Mouse (Mus musculus) kidney, adult 2 months (tissue): ENCODE data around the gene Rnf212b. TPM values are rescaled to one million over a fixed set of nuclear protein-coding genes. Genes with fewer than 3 reads are reported as not detected.

Experiments used
- DNase-seq: peaks from one replicate; pipeline ENCODE4 v3.0.0; 2021
- H3K27ac ChIP-seq: fragments of 200-500 bp; 2 replicates; pipeline ENCODE4 v1.5.1; 2012; ENCODE audit warnings: low read depth, low read length, control low read depth, inconsistent platforms; ENCODE audit not compliant: insufficient read depth
- H3K27me3 ChIP-seq: fragments of 200-500 bp; replicated peaks from 2 replicates; pipeline ENCODE4 v1.6.1; 2012; ENCODE audit warnings: mild to moderate bottlenecking, moderate library complexity, low read length, inconsistent platforms; ENCODE audit not compliant: control insufficient read depth, insufficient read depth
- H3K36me3 ChIP-seq: fragments of 200-500 bp; 2 replicates; pipeline ENCODE4 v1.6.1; 2012; ENCODE audit warnings: mild to moderate bottlenecking, moderate library complexity, low read length, inconsistent platforms; ENCODE audit not compliant: control insufficient read depth, insufficient read depth
- H3K4me1 ChIP-seq: fragments of 200-500 bp; 2 replicates; pipeline ENCODE4 v1.6.1; 2011; ENCODE audit warnings: low read length; ENCODE audit not compliant: control insufficient read depth, insufficient read depth
- H3K4me3 ChIP-seq: fragments of 200-500 bp; 2 replicates; pipeline ENCODE4 v1.5.1; 2011; ENCODE audit warnings: mild to moderate bottlenecking, low read depth, low read length, control low read depth; ENCODE audit not compliant: insufficient read depth
- CTCF ChIP-seq: fragments of 200-500 bp; conservative IDR thresholded peaks from 2 replicates; pipeline ENCODE4 v1.5.1; 2011; ENCODE audit warnings: low read depth, mild to moderate bottlenecking, control low read depth, low read length, moderate library complexity, mixed read lengths; ENCODE audit not compliant: insufficient read depth, insufficient read length
- POLR2A ChIP-seq: fragments of 200-500 bp; IDR thresholded peaks from one replicate; pipeline ENCODE4 v1.6.1; 2011; ENCODE audit warnings: low read depth, low read length, control low read depth
- WGBS: fragments of 180-500 bp; shearing (Covaris S2); methylation state at CpG from one replicate; pipeline ENCODE4 v1.1.7; 2018; 5-methylcytosine and 5-hydroxymethylcytosine counted together
- polyA plus RNA-seq: library from polyadenylated mRNA; depleted of rRNA; stranded (reverse); fragments of >200 nt; gene quantifications from 2 replicates; pipeline ENCODE4 v1.2.3, GENCODE M21; 2012

Rnf212b gene
- polyA plus RNA-seq, 1 experiment: 7.6 TPM

DNA sequence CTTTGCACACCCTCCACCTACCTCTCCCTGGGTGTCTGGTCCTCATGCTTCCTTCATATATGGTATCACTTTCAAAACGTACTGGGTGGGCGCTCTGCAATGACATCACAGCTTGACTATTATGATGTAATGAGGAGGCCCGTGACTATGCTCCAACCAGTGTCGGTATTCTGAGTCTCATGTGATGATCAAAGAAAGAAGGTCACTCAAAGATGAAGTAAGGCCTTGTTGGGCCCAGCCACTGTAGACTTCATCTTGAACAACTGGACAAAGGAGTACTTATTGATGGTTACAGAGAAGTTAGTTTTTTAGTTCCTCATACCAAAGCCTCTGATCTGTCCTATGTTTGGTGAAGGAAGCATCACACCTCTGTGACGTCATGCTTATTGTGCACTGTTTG is 56.9 kb downstream of the Rnf212b start, which contains the start of gene Homez:
Gene Homez, minus strand, starts transcription at position 101 of the 400 bp plus-strand sequence.
- TF ChIP-seq CTCF (no peak), POLR2A (no peak)
- Histone ChIP-seq H3K4me1 (peaks cover 3% of the 10 kb centered on the region), H3K27ac (no peak within 1 kb of the TSS), H3K27me3 (no peaks in the 10 kb centered on the region), H3K36me3 (no peaks in the 10 kb centered on the region), H3K4me3 (no peak within 1 kb of the TSS)
- no peak for DNase-seq
- 91% methylated on average over 5 of the region's 5 CpGs for WGBS

DNA sequence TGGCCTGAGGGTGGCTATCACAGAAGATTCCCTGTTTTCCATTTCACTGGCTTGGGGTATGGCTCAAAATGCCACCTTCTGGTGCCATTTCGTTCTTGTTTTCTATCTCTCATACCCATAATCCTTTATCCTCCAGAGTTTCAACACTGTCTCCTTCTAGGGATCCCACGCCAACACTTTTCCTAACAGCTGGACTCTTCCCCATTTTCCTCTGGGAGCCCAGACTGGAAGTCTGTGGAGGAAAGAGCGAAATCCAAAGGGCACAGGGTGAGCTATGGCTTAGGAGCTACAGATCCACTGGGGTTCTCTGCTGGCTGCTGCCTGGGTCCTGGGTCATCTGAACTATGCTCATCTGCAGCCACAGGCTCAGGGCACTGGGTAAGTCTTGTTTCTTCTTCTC is 60.2 kb downstream of the Rnf212b start:
- TF ChIP-seq CTCF (no peak), POLR2A (no peak)
- no peaks in the 10 kb centered on the region for H3K27me3 ChIP-seq
- H3K4me3 ChIP-seq: no peak overlapping the region
- peaks cover 4% of the 10 kb centered on the region for H3K4me1 ChIP-seq
- WGBS: 96% methylated on average over 3 of the region's 3 CpGs
- no peak for DNase-seq
- H3K27ac ChIP-seq: no peak overlapping the region
- H3K36me3 ChIP-seq: no peaks in the 10 kb centered on the region

- Histone ChIP-seq H3K4me3 (peak overlapping the region; percentile 77), H3K4me1 (peaks cover 4% of the 10 kb centered on the region), H3K36me3 (no peaks in the 10 kb centered on the region), H3K27ac (peak overlapping the region; percentile 65; the same call in 1 of the 2 replicates), H3K27me3 (no peaks in the 10 kb centered on the region)
- no peak for TF ChIP-seq CTCF
- no peak for TF ChIP-seq POLR2A
- WGBS: 5% methylated on average over 36 of the region's 36 CpGs
- DNase-seq: peak; percentile 66
These were observed 62.0 kb downstream of the Rnf212b start for GRCm38 (mm10) chr14:54875844-54876538.

- under 1% methylated on average over 72 of the region's 72 CpGs for WGBS
- peak overlapping the region; percentile 65 for H3K27ac ChIP-seq
- H3K27me3 ChIP-seq: no peaks in the 10 kb centered on the region
- H3K4me1 ChIP-seq: peaks cover 4% of the 10 kb centered on the region
- H3K4me3 ChIP-seq: peak overlapping the region; percentile 77
- DNase-seq: peak; percentile 94
- H3K36me3 ChIP-seq: no peaks in the 10 kb centered on the region
- no peak for TF ChIP-seq CTCF
- peak; percentile 23 for TF ChIP-seq POLR2A
These were observed 62.7 kb downstream of the Rnf212b start for GRCm38 (mm10) chr14:54876539-54877047.

DNA sequence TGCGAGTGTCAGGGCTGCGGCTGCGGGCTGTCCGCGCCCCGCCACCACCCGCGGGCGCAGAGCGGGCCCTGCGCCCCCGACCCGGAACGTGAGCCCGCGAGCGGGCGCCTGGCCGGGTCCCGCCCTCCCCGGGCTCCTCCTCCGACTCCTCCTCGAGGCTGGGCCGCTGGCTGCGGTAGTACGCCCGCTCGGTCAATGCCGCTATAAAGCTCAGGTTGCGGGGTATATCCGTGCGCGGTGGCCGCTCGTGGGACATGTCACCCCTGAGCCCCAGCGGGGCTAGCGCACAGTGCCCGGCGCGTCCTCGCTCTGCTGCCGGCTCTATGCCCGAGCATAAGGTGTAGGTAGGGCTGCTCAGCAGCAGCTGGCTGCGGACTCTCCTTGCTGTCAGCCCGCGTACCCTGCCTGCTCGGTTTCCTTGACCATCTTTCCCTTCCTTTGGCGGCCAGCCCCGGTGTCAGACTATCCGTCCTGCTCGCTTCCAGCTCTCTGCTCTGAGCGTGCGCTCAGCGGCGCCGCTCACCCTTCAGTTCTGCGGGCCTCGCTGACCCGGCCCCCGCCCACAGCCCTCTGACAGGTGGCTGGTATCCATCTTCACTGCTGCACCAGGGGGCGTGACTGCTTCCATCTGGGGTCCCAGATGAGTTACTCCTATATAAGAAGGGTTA is 63.2 kb downstream of the Rnf212b start, which contains the start of gene Ppp1r3e:
Gene Ppp1r3e, minus strand, starts transcription at position 503 of the 668 bp plus-strand sequence.
- TF ChIP-seq POLR2A: no peak
- no peak for TF ChIP-seq CTCF
- H3K27me3 ChIP-seq: no peaks in the 10 kb centered on the region
- 1% methylated on average over 61 of the region's 61 CpGs for WGBS
- peaks cover 4% of the 10 kb centered on the region for H3K4me1 ChIP-seq
- H3K4me3 ChIP-seq: peak within 1 kb of the TSS; percentile 77
- DNase-seq: peak; percentile 86
- H3K27ac ChIP-seq: peak within 1 kb of the TSS; percentile 65
- H3K36me3 ChIP-seq: no peaks in the 10 kb centered on the region

DNA sequence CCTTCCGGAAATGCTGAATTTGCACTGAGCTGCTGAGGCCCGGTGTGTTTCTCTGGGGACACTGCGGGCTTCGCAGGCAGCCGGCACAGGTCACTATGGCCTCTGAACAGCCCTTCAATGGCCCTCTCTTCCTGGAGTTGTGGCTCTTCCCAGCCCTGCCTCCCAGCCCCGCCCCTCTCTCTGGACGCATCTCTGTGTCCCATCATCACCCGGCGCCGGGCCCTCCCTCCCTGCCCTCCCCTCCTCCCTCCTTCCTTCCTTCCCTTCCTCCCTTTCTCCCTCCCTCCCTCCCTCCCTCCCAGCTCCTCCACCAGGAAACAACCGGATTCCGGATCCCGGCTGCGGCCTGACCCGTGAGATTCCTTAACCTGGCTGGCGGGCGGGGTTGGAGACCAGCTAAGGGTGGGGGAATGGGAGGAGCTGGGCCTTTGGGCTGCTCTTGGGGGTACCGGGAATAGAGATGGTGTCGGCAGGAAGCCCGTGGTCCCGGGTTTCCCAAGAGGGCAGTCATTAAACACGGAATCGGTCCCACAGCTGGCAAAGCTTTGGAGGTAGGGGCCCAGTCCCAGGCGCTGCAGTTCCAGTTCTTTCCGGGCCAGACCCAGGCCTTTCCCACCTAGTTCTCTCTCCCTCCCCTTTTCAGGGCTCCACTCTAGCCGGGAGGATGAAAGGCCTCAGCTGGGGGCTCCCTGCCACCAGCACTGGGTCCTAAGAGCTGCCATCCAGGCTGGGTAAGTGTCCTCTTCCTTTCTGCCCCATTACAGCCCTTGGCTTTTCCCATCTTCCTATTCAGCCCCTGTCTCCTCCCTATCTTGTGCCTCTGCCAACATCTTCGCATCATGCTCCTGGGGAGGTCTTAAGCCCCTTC is 69.4 kb downstream of the Rnf212b start, which contains the start of the genes Bcl2l2 and Gm20521:
Gene Bcl2l2, plus strand, starts transcription at position 224 of the 868 bp plus-strand sequence.
Gene Gm20521, plus strand, starts transcription at position 288 of the 868 bp plus-strand sequence.
- H3K4me1 ChIP-seq: peaks cover 9% of the 10 kb centered on the region; the same call in 1 of the 2 replicates
- peak within 1 kb of the TSS; percentile 64 for H3K4me3 ChIP-seq
- no peaks in the 10 kb centered on the region for H3K36me3 ChIP-seq
- TF ChIP-seq CTCF: no peak
- TF ChIP-seq POLR2A: peak; percentile 80
- H3K27me3 ChIP-seq: no peaks in the 10 kb centered on the region
- 1% methylated on average over 27 of the region's 27 CpGs for WGBS
- DNase-seq: peak; percentile 90
- peak within 1 kb of the TSS; percentile 99 for H3K27ac ChIP-seq
